8 mouse cellular contexts compared by ENCODE assay signal in genomic region chr9:120776456-120777001, GRCm38 (mm10).
DNase-seq lines count a peak whose midpoint lies in the region; ATAC-seq and TF ChIP-seq lines count a peak whose summit lies in the region.

No protein-coding gene starts in this region.

- DNase-seq in midbrain, embryonic 10.5 days (ENCODE audit: low spot score), result no peak
- peak; percentile 67 for DNase-seq in lung, adult 2 months
- peak; percentile 44 for DNase-seq in thymus, postnatal 0 days (ENCODE audit: low spot score)
- DNase-seq in left cerebral cortex, adult 11 months (ENCODE audit: low spot score), result no peak
- no peak for DNase-seq in cerebellum, postnatal 10 days

- peaks cover 21% of the 10 kb centered on the region for H3K4me1 ChIP-seq in midbrain, embryonic 10.5 days
- no peaks in the 10 kb centered on the region for H3K4me1 ChIP-seq in midbrain, embryonic 15.5 days
- peaks cover 18% of the 10 kb centered on the region; the same call in 1 of the 2 replicates for H3K4me1 ChIP-seq in embryonic facial prominence, embryonic 12.5 days
- peaks cover 24% of the 10 kb centered on the region for H3K4me1 ChIP-seq in intestine, embryonic 15.5 days (replicated peaks)
- peaks cover 18% of the 10 kb centered on the region for H3K4me1 ChIP-seq in lung, adult 2 months (ENCODE audit: control insufficient read depth, insufficient read depth, low read length)

- TF ChIP-seq CTCF in lung, adult 2 months (IDR thresholded peaks at IDR 0.05; ENCODE audit: insufficient read depth, low read length), result no peak

- H3K9ac ChIP-seq in midbrain, embryonic 15.5 days, result no peak overlapping the region
- H3K9ac ChIP-seq in embryonic facial prominence, embryonic 12.5 days, result no peak overlapping the region
- H3K9ac ChIP-seq in intestine, embryonic 15.5 days, result no peak overlapping the region

- 79% methylated on average over 4 of the region's 4 CpGs for WGBS in midbrain, embryonic 10.5 days
- 75% methylated on average over 4 of the region's 4 CpGs for WGBS in midbrain, embryonic 15.5 days
- 60% methylated on average over 4 of the region's 4 CpGs for WGBS in embryonic facial prominence, embryonic 12.5 days
- 10% methylated on average over 4 of the region's 4 CpGs for WGBS in intestine, embryonic 15.5 days
- WGBS in lung, adult 2 months, result 15% methylated on average over 4 of the region's 4 CpGs

- no peak overlapping the region for H3K4me2 ChIP-seq in midbrain, embryonic 15.5 days
- H3K4me2 ChIP-seq in embryonic facial prominence, embryonic 12.5 days (replicated peaks), result no peak overlapping the region
- H3K4me2 ChIP-seq in intestine, embryonic 15.5 days (replicated peaks), result no peak overlapping the region

- ATAC-seq in midbrain, embryonic 15.5 days (replicated peaks), result no peak
- no peak for ATAC-seq in embryonic facial prominence, embryonic 12.5 days (ENCODE audit: insufficient number of reproducible peaks, insufficient read depth, low FRiP score, low TSS enrichment)
- peak; percentile 91 for ATAC-seq in intestine, embryonic 15.5 days

- no peak overlapping the region for H3K4me3 ChIP-seq in midbrain, embryonic 10.5 days
- H3K4me3 ChIP-seq in midbrain, embryonic 15.5 days, result no peak overlapping the region
- H3K4me3 ChIP-seq in embryonic facial prominence, embryonic 12.5 days, result no peak overlapping the region
- no peak overlapping the region for H3K4me3 ChIP-seq in intestine, embryonic 15.5 days (replicated peaks)
- H3K4me3 ChIP-seq in lung, adult 2 months (replicated peaks; ENCODE audit: extremely low read depth, low read depth, low read length), result no peak overlapping the region

- H3K27me3 ChIP-seq in midbrain, embryonic 10.5 days (ENCODE audit: low read depth, poor library complexity, severe bottlenecking), result no peaks in the 10 kb centered on the region
- H3K27me3 ChIP-seq in midbrain, embryonic 15.5 days (replicated peaks), result no peaks in the 10 kb centered on the region
- no peaks in the 10 kb centered on the region for H3K27me3 ChIP-seq in embryonic facial prominence, embryonic 12.5 days
- no peaks in the 10 kb centered on the region for H3K27me3 ChIP-seq in intestine, embryonic 15.5 days (replicated peaks)

- H3K36me3 ChIP-seq in midbrain, embryonic 10.5 days, result no peaks in the 10 kb centered on the region
- no peaks in the 10 kb centered on the region for H3K36me3 ChIP-seq in midbrain, embryonic 15.5 days (replicated peaks)
- no peaks in the 10 kb centered on the region for H3K36me3 ChIP-seq in embryonic facial prominence, embryonic 12.5 days
- no peaks in the 10 kb centered on the region for H3K36me3 ChIP-seq in intestine, embryonic 15.5 days

- TF ChIP-seq POLR2A in lung, adult 2 months (IDR thresholded peaks at IDR 0.05; ENCODE audit: borderline replicate concordance, extremely low read depth, low read depth, low read length), result no peak

- 0 out of 2 replicates have a peak overlapping the region, but pooled peaks have one; percentile 38 for H3K27ac ChIP-seq in midbrain, embryonic 10.5 days (replicated peaks)
- H3K27ac ChIP-seq in midbrain, embryonic 15.5 days, result no peak overlapping the region
- H3K27ac ChIP-seq in embryonic facial prominence, embryonic 12.5 days, result 0 out of 2 replicates have a peak overlapping the region, but pooled peaks have one; percentile 46
- peak overlapping the region; percentile 63 for H3K27ac ChIP-seq in intestine, embryonic 15.5 days

- no peaks in the 10 kb centered on the region for H3K9me3 ChIP-seq in midbrain, embryonic 10.5 days (replicated peaks)
- no peaks in the 10 kb centered on the region for H3K9me3 ChIP-seq in midbrain, embryonic 15.5 days
- no peaks in the 10 kb centered on the region for H3K9me3 ChIP-seq in embryonic facial prominence, embryonic 12.5 days
- no peaks in the 10 kb centered on the region for H3K9me3 ChIP-seq in intestine, embryonic 15.5 days

Comparison
In these comparisons a context has a peak if more than half of its experiments do, and no peak if none do; other contexts are left out.
1. DNase-seq: peak in lung, adult 2 months (single experiment) and thymus, postnatal 0 days (single experiment); none in midbrain, embryonic 10.5 days (single experiment), left cerebral cortex, adult 11 months (single experiment) and cerebellum, postnatal 10 days (0 of 2).